Mouse (Mus musculus) heart, embryonic 15.5 days (tissue): ENCODE results near the gene Itsn1. TPM values are rescaled to one million over a fixed set of nuclear protein-coding genes. Genes with fewer than 3 reads are reported as not detected.

Source experiments
- ATAC-seq: fragments of 200-750 bp; cut with Nextera tagmentation; replicated peaks from 2 replicates; pipeline ENCODE4 v1.8.0; 2017; ENCODE audit warnings: low read depth, moderate TSS enrichment; ENCODE audit not compliant: insufficient number of reproducible peaks, insufficient read depth, low FRiP score
- H3K27ac ChIP-seq: fragments of 300-500 bp; sonication (generic); 2 replicates; pipeline ENCODE4 v1.5.1; 2015; ENCODE audit warnings: mild to moderate bottlenecking, inconsistent platforms
- H3K27me3 ChIP-seq: fragments of 300-500 bp; sonication (generic); 2 replicates; pipeline ENCODE4 v1.6.1; 2015; ENCODE audit warnings: inconsistent platforms
- H3K36me3 ChIP-seq: fragments of 300-500 bp; sonication (generic); 2 replicates; pipeline ENCODE4 v1.6.1; 2015; ENCODE audit warnings: mild to moderate bottlenecking, inconsistent platforms
- H3K4me1 ChIP-seq: fragments of 300-500 bp; sonication (generic); replicated peaks from 2 replicates; pipeline ENCODE4 v1.6.1; 2015; ENCODE audit warnings: inconsistent platforms
- H3K4me2 ChIP-seq: fragments of 300-500 bp; sonication (generic); 2 replicates; pipeline ENCODE4 v1.6.1; 2015; ENCODE audit warnings: inconsistent platforms, mild to moderate bottlenecking, moderate library complexity
- H3K4me3 ChIP-seq: fragments of 300-500 bp; sonication (generic); 2 replicates; pipeline ENCODE4 v1.5.1; 2015; ENCODE audit warnings: mild to moderate bottlenecking, inconsistent platforms
- H3K9ac ChIP-seq: fragments of 300-500 bp; sonication (generic); 2 replicates; pipeline ENCODE4 v1.6.1; 2015; ENCODE audit warnings: mild to moderate bottlenecking, inconsistent platforms
- H3K9me3 ChIP-seq: fragments of 300-500 bp; sonication (generic); replicated peaks from 2 replicates; pipeline ENCODE4 v1.6.1; 2016; ENCODE audit warnings: inconsistent platforms
- WGBS: fragments of 180-500 bp; shearing (Covaris S2); methylation state at CpG from one replicate; pipeline ENCODE4 v1.1.7; 2015; ENCODE audit warnings: mixed read lengths; 5-methylcytosine and 5-hydroxymethylcytosine counted together
- polyA plus RNA-seq: library from polyadenylated mRNA; unstranded; fragments of >200 nt; fragmentation: Nextera tagmentation; extraction: Ambion mirVana; gene quantifications from 2 replicates; pipeline ENCODE4 v1.2.1, GENCODE M21; 2015

Itsn1 gene
- polyA plus RNA-seq, 1 experiment from 2014 or later, result 17.6 TPM

- no peaks in the 10 kb centered on the region; the same call in 1 of the 2 replicates for H3K36me3 ChIP-seq
- H3K9ac ChIP-seq, result no peak overlapping the region
- no peak overlapping the region for H3K27ac ChIP-seq
- 78% methylated on average over 6 of the region's 6 CpGs for WGBS
- H3K9me3 ChIP-seq, result no peaks in the 10 kb centered on the region
- no peak for ATAC-seq
- H3K27me3 ChIP-seq, result no peaks in the 10 kb centered on the region
- no peak overlapping the region for H3K4me3 ChIP-seq
- H3K4me2 ChIP-seq, result no peak overlapping the region
- peaks cover 16% of the 10 kb centered on the region for H3K4me1 ChIP-seq
These were observed 25.9 kb downstream of the Itsn1 start for GRCm38 (mm10) chr16:91754957-91755356.

- Histone ChIP-seq H3K9ac (no peak overlapping the region), H3K9me3 (no peaks in the 10 kb centered on the region), H3K27ac (no peak overlapping the region), H3K36me3 (no peaks in the 10 kb centered on the region), H3K27me3 (no peaks in the 10 kb centered on the region), H3K4me2 (no peak overlapping the region), H3K4me3 (no peak overlapping the region), H3K4me1 (peaks cover 44% of the 10 kb centered on the region)
- 81% methylated on average over 9 of the region's 9 CpGs for WGBS
- ATAC-seq, result no peak
These were observed 32.1 kb downstream of the Itsn1 start for GRCm38 (mm10) chr16:91761202-91761601.

DNA sequence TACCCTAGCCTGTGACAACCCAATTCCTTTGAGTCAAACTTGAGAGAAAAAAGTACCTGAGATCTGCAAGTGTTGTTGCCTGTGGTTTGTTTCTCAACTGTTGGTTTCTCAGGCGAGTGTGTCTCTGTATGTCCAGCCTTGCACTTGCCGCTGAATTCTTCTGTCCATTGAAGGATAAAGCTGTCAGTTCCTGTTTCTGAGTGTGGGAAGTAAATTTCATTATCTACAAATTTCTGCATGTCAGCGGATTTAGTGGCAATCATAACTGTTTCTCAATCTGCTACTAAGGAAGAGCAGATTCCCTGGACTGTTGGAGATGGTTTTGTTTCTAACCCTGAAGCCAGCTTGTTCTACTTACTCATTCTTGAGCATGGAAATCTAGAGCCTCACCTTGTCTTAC, 32.7 kb downstream of the Itsn1 start:
- H3K27ac ChIP-seq, result no peak overlapping the region
- no peak overlapping the region for H3K4me2 ChIP-seq
- 50% methylated on average over 3 of the region's 3 CpGs for WGBS
- H3K4me1 ChIP-seq, result peaks cover 45% of the 10 kb centered on the region
- H3K9ac ChIP-seq, result no peak overlapping the region
- no peaks in the 10 kb centered on the region for H3K27me3 ChIP-seq
- H3K4me3 ChIP-seq, result no peak overlapping the region
- no peaks in the 10 kb centered on the region for H3K36me3 ChIP-seq
- no peak for ATAC-seq
- H3K9me3 ChIP-seq, result no peaks in the 10 kb centered on the region

DNA sequence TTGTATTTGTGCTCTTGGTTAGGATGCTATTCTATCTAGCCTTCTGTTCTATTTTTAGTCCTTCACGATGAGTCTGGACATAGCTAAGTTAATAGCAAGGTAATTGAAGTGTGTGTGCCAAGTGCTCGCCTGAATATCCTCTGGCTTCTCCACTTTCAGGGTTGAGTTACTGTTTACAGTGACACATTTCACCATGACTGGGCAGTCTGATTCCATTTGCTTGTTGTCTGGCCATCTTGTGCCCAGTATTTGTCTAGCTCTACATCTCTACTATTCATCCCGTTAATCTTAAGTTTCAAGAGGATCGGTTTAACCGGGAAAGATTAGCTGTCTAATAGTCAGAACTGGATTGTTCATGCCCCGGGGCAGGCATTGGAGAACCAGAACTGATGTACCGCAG, 33.4 kb downstream of the Itsn1 start:
- 60% methylated on average over 7 of the region's 7 CpGs for WGBS
- Histone ChIP-seq H3K27me3 (no peaks in the 10 kb centered on the region), H3K4me3 (no peak overlapping the region), H3K4me1 (peaks cover 43% of the 10 kb centered on the region), H3K27ac (no peak overlapping the region), H3K4me2 (no peak overlapping the region), H3K36me3 (no peaks in the 10 kb centered on the region), H3K9ac (no peak overlapping the region), H3K9me3 (no peaks in the 10 kb centered on the region)
- no peak for ATAC-seq

DNA sequence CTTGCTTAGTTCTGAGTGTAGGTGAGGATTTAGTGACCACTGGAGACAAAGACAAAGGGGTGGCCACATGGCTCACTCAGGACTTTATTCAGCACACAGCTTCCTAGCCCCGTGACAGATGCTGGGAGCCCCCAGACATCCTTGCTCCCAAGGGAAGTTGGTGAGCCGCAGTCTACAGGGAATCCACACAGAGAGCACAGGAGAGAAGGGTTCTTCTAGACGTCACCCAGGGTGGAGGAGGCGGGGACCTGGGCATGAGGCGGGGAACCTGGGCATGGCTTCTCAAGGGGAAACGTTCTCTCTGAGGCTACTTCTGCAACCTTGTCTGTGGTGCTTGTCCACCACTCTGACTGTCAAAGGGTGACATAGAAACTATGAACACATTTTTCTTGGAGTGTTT, 34.9 kb downstream of the Itsn1 start:
- H3K27me3 ChIP-seq, result no peaks in the 10 kb centered on the region
- no peak for ATAC-seq
- no peak overlapping the region for H3K9ac ChIP-seq
- no peaks in the 10 kb centered on the region for H3K36me3 ChIP-seq
- H3K4me1 ChIP-seq, result peaks cover 44% of the 10 kb centered on the region
- no peaks in the 10 kb centered on the region for H3K9me3 ChIP-seq
- H3K4me3 ChIP-seq, result no peak overlapping the region
- no peak overlapping the region for H3K4me2 ChIP-seq
- 60% methylated on average over 6 of the region's 6 CpGs for WGBS
- no peak overlapping the region for H3K27ac ChIP-seq

- H3K27me3 ChIP-seq, result no peaks in the 10 kb centered on the region
- H3K9me3 ChIP-seq, result no peaks in the 10 kb centered on the region
- no peak for ATAC-seq
- H3K4me2 ChIP-seq, result no peak overlapping the region
- 47% methylated on average over 6 of the region's 6 CpGs for WGBS
- H3K36me3 ChIP-seq, result no peaks in the 10 kb centered on the region
- H3K9ac ChIP-seq, result no peak overlapping the region
- H3K27ac ChIP-seq, result no peak overlapping the region
- H3K4me3 ChIP-seq, result no peak overlapping the region
- H3K4me1 ChIP-seq, result peaks cover 44% of the 10 kb centered on the region
These were observed 35.3 kb downstream of the Itsn1 start for GRCm38 (mm10) chr16:91764414-91764813.

DNA sequence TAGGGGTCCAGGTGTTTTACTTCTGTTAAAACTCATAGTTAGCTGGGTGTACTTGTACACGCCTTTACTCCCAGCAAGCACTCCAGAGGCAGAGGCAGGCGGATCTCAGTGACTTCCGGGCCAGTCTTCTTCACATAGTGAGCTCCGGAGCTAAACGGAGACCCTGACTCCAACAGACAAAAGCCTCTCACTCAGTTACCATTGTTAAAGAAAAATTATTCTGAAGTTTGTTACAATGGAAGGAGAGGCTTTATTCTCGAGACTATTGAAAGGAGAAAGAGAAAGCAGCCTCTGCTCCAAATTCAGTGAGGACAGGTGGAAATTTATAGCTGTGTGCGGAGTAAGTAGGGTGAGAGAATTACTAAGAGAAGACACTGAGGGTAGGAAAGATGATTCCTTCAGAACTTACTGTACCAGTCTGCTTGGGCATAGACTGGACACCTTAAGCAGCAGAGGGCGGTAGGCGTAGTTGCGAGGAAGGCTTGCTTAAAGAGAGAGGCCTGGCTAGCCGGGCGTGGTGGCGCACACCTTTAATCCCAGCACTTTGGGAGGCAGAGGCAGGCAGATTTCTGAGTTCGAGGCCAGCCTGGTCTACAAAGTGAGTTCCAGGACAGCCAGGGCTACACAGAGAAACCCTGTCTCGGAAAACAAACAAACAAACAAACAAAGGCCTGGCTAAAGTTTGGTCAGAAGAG, 36.2 kb downstream of the Itsn1 start:
- Histone ChIP-seq H3K4me3 (no peak overlapping the region), H3K27me3 (no peaks in the 10 kb centered on the region), H3K9me3 (no peaks in the 10 kb centered on the region), H3K4me1 (peaks cover 47% of the 10 kb centered on the region), H3K27ac (no peak overlapping the region), H3K36me3 (no peaks in the 10 kb centered on the region), H3K9ac (no peak overlapping the region), H3K4me2 (no peak overlapping the region)
- ATAC-seq, result no peak
- WGBS, result 92% methylated on average over 15 of the region's 15 CpGs

DNA sequence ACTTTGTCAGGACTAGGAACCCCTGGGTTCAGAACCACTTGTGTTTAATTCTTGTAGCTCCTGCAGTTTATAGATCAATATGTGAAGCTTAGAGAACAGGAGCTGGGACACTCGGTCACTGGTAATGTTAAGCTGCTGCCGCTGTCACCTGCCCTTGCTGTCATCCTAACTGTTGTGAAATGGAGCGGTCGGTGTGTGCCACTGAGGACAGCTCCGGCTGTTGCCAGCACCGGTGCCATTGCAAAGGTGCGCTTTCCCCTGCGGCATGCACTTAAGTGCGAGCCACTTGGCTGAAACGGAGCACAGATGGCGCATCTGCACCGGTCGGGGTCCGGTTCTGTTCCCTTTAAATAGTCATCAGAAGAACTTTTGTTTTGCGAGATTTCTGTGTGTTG, 36.7 kb downstream of the Itsn1 start:
- H3K4me2 ChIP-seq, result no peak overlapping the region
- WGBS, result 87% methylated on average over 15 of the region's 15 CpGs
- H3K4me1 ChIP-seq, result peaks cover 52% of the 10 kb centered on the region
- H3K27me3 ChIP-seq, result no peaks in the 10 kb centered on the region
- no peak overlapping the region for H3K4me3 ChIP-seq
- no peaks in the 10 kb centered on the region for H3K9me3 ChIP-seq
- H3K27ac ChIP-seq, result no peak overlapping the region
- no peak overlapping the region for H3K9ac ChIP-seq
- H3K36me3 ChIP-seq, result no peaks in the 10 kb centered on the region
- ATAC-seq, result no peak

- H3K4me1 ChIP-seq, result peaks cover 50% of the 10 kb centered on the region
These were observed 38.2 kb downstream of the Itsn1 start for GRCm38 (mm10) chr16:91767165-91767701.

DNA sequence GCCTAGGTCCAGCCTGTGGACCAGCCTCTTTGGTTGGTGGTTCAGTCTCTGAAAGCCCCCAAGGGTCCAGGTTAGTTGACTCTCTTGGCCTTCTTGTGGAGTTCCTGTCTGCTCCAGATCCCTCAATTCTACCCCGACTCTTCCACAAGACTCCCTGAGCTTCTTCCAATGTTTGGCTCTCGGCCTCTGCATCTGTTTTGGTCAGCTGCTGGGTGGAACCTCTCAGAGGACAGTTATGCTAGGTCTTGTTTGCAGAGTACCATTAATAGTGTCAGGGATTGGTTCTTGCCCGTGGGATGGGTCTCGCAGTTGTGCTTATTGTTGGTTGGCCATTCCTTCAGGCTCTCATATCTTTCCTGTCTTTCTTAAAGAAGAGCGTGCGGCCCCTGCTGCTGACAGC, 39.5 kb downstream of the Itsn1 start:
- Histone ChIP-seq H3K36me3 (no peaks in the 10 kb centered on the region), H3K9me3 (no peaks in the 10 kb centered on the region), H3K4me1 (peaks cover 43% of the 10 kb centered on the region), H3K27ac (no peak overlapping the region), H3K4me2 (no peak overlapping the region), H3K27me3 (no peaks in the 10 kb centered on the region), H3K4me3 (no peak overlapping the region), H3K9ac (no peak overlapping the region)
- WGBS, result 92% methylated on average over 6 of the region's 6 CpGs
- no peak for ATAC-seq

More at GRCm38 (mm10) chr16:91767165-91767701, 38.2 kb downstream of the Itsn1 start:
- no peaks in the 10 kb centered on the region for H3K36me3 ChIP-seq
- H3K27me3 ChIP-seq, result no peaks in the 10 kb centered on the region
- no peak overlapping the region for H3K9ac ChIP-seq
- no peak overlapping the region for H3K27ac ChIP-seq
- 76% methylated on average over 11 of the region's 11 CpGs for WGBS
- H3K4me3 ChIP-seq, result no peak overlapping the region
- H3K4me2 ChIP-seq, result no peak overlapping the region
- H3K9me3 ChIP-seq, result no peaks in the 10 kb centered on the region
- no peak for ATAC-seq

- 85% methylated on average over 5 of the region's 5 CpGs for WGBS
- no peaks in the 10 kb centered on the region for H3K36me3 ChIP-seq
- H3K4me3 ChIP-seq, result no peak overlapping the region
- no peaks in the 10 kb centered on the region for H3K9me3 ChIP-seq
- H3K9ac ChIP-seq, result no peak overlapping the region
- H3K27ac ChIP-seq, result no peak overlapping the region
- no peak for ATAC-seq
- no peak overlapping the region for H3K4me2 ChIP-seq
- no peaks in the 10 kb centered on the region for H3K27me3 ChIP-seq
- peaks cover 36% of the 10 kb centered on the region for H3K4me1 ChIP-seq
These were observed 40.8 kb downstream of the Itsn1 start for GRCm38 (mm10) chr16:91769911-91770310.

- ATAC-seq, result no peak
- peak overlapping the region; percentile 10 for H3K27ac ChIP-seq
- H3K9me3 ChIP-seq, result no peaks in the 10 kb centered on the region
- H3K4me1 ChIP-seq, result peaks cover 36% of the 10 kb centered on the region
- WGBS, result 52% methylated on average over 5 of the region's 5 CpGs
- H3K36me3 ChIP-seq, result no peaks in the 10 kb centered on the region
- no peaks in the 10 kb centered on the region for H3K27me3 ChIP-seq
- H3K4me2 ChIP-seq, result no peak overlapping the region
- H3K9ac ChIP-seq, result no peak overlapping the region; the same call in 1 of the 2 replicates
- H3K4me3 ChIP-seq, result no peak overlapping the region
These were observed 41.6 kb downstream of the Itsn1 start for GRCm38 (mm10) chr16:91770662-91771061.
